Mouse (Mus musculus): ENCODE data around the gene Olfr1341. TPM values are rescaled to one million over a fixed set of nuclear protein-coding genes. Genes with fewer than 3 reads are reported as not detected.

Gene Olfr1341
- total and polyA plus RNA-seq, 3 experiments = not detected

DNA sequence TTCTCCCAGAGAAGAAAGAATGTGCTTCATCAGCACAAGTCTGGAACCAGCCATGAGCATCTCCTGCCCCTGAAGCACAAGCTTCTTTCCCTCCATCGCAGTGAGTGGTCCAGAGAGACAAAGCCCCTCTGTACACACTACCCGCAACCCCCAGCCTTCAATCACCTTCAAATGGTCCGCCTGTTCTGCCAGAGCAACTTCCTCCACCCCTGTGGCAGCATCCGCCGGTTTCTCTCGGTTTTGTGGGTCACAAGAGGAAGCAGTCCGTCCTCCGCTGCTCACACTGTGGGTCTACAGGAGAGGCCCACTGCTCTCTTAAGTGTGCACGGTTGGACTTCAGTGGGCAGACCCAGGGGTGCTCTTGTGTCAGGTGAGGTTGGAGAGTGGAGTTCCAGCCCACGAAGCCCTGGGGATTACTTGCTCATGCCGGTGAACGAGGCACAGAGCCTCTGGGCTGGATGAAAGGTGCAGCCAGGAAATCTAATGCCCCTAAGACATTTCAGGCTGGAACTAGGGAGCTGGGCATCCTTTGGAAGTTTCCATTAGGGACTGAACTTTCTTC lies 10.8 kb upstream of the Olfr1341 start, which contains the start of gene Olfr1342:
Olfr1342 (minus strand) TSS at position 345 of the 562 bp plus-strand sequence.
- no peaks in the 10 kb centered on the region for H3K9me3 ChIP-seq (replicated peaks; ENCODE audit: insufficient read depth, low read length)
- TF ChIP-seq POLR2A (IDR thresholded peaks at IDR 0.05; ENCODE audit: control insufficient read depth in 1 of 2, insufficient read depth in 1 of 2, low read depth in 1 of 2, low read length in 2 of 2, poor library complexity in 1 of 2) = no peak
- TF ChIP-seq TAL1 (IDR thresholded peaks at IDR 0.05; ENCODE audit: low read length) = no peak
- TF ChIP-seq RAD21 (IDR thresholded peaks at IDR 0.05; ENCODE audit: low read depth, low read length) = no peak
- TF ChIP-seq POLR2AphosphoS5 (IDR thresholded peaks at IDR 0.05; ENCODE audit: borderline replicate concordance, low read depth, low read length) = no peak
- no peak for TF ChIP-seq TBP (IDR thresholded peaks at IDR 0.05; ENCODE audit: low read depth, low read length)
- no peaks in the 10 kb centered on the region for H3K36me3 ChIP-seq (ENCODE audit: control insufficient read depth in 1 of 2, insufficient read depth in 2 of 2, low read length in 2 of 2)
- no peak within 1 kb of the TSS for H3K27ac ChIP-seq (ENCODE audit: control insufficient read depth, low read depth, low read length)
- H3K9ac ChIP-seq (ENCODE audit: control insufficient read depth, low read depth, low read length, poor library complexity, severe bottlenecking) = no peak within 1 kb of the TSS
- no peak for DNase-seq (ENCODE audit: low read depth, low spot score)
- H3K4me1 ChIP-seq (ENCODE audit: control insufficient read depth in 1 of 2, insufficient read depth in 2 of 2, low read length in 2 of 2) = no peaks in the 10 kb centered on the region
- no peak within 1 kb of the TSS for H3K4me3 ChIP-seq (ENCODE audit: control insufficient read depth in 1 of 2, insufficient read depth in 1 of 2, low read depth in 2 of 2, low read length in 2 of 2)
- H3K79me2 ChIP-seq (ENCODE audit: control insufficient read depth, insufficient read depth, low read length, poor library complexity) = no peaks in the 10 kb centered on the region
- peaks cover 0 to 11% of the 10 kb centered on the region in 2 experiments for H3K27me3 ChIP-seq (ENCODE audit: control insufficient read depth in 1 of 2, insufficient read depth in 2 of 2, low read length in 2 of 2)

DNA sequence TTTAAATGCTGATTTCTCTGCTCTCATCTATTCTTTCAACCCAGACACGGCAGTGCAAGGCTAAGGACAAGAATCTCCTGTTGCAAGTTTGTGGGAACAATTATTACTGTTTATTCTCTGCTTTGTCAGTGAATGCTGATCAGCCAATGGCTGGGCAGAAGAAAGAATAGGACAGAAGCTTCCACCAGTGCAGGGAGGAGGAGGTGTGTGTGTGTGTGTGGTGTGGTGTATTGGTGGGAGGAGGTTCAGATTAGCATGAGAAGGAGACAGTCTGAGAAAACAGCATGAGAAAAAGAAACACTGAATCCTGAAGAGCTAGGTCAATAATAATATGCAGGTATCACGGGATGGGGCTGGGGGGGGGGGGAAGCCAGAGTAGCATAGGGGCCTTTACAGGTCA lies 9.5 kb upstream of the Olfr1341 start:
- H3K9ac ChIP-seq (ENCODE audit: control insufficient read depth, low read depth, low read length, poor library complexity, severe bottlenecking) = no peak overlapping the region
- no peak for DNase-seq (ENCODE audit: low read depth, low spot score)
- no peaks in the 10 kb centered on the region for H3K4me1 ChIP-seq (ENCODE audit: control insufficient read depth in 1 of 2, insufficient read depth in 2 of 2, low read length in 2 of 2)
- peaks cover 2 to 11% of the 10 kb centered on the region in 2 experiments for H3K27me3 ChIP-seq (ENCODE audit: control insufficient read depth in 1 of 2, insufficient read depth in 2 of 2, low read length in 2 of 2)
- no peak for TF ChIP-seq UBTF (IDR thresholded peaks at IDR 0.05; ENCODE audit: borderline replicate concordance, insufficient read depth, low read depth, low read length)
- TF ChIP-seq POLR2A (IDR thresholded peaks at IDR 0.05; ENCODE audit: control insufficient read depth in 1 of 2, insufficient read depth in 1 of 2, low read depth in 1 of 2, low read length in 2 of 2, poor library complexity in 1 of 2) = no peak
- TF ChIP-seq ZKSCAN1 (IDR thresholded peaks at IDR 0.05; ENCODE audit: low read depth, low read length) = no peak
- no peak for TF ChIP-seq KAT2A (conservative IDR thresholded peaks at IDR 0.05; ENCODE audit: low read depth, low read length)
- no peak for TF ChIP-seq USF1 (IDR thresholded peaks at IDR 0.05; ENCODE audit: low read depth, low read length)
- no peaks in the 10 kb centered on the region for H3K36me3 ChIP-seq (ENCODE audit: control insufficient read depth in 1 of 2, insufficient read depth in 2 of 2, low read length in 2 of 2)
- no peaks in the 10 kb centered on the region for H3K9me3 ChIP-seq (replicated peaks; ENCODE audit: insufficient read depth, low read length)
- H3K79me2 ChIP-seq (ENCODE audit: control insufficient read depth, insufficient read depth, low read length, poor library complexity) = no peaks in the 10 kb centered on the region
- H3K27ac ChIP-seq (ENCODE audit: control insufficient read depth, low read depth, low read length) = no peak overlapping the region
- no peak overlapping the region for H3K4me3 ChIP-seq (ENCODE audit: control insufficient read depth in 1 of 2, insufficient read depth in 1 of 2, low read depth in 2 of 2, low read length in 2 of 2)

DNA sequence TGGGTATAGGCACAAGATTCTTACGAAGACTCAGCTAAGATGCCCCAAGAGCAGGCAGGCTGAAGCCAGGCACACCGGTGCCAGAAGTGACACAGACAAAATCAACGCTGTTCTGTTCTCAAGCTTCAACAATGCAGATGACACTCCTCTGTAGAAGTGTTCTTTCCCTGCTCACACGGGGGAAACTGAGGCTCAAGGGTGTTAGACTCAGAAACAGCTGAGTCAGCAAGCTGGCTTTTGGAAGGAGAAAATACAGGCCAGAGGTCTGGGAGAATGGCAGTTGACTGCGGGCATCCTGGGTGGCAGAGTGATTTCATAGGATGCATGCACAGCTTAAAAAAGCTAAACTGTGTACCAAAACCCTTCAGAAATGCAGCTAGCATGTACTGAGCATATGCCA lies 4.8 kb downstream of the Olfr1341 start:
- no peak overlapping the region for H3K4me3 ChIP-seq (ENCODE audit: control insufficient read depth in 1 of 2, insufficient read depth in 1 of 2, low read depth in 2 of 2, low read length in 2 of 2)

More for the DNA sequence above, 4.8 kb downstream of the Olfr1341 start:
- DNase-seq (ENCODE audit: low read depth, low spot score) = no peak
- Histone ChIP-seq H3K9ac (ENCODE audit: control insufficient read depth, low read depth, low read length, poor library complexity, severe bottlenecking) (no peak overlapping the region), H3K79me2 (ENCODE audit: control insufficient read depth, insufficient read depth, low read length, poor library complexity) (no peaks in the 10 kb centered on the region), H3K27me3 (ENCODE audit: control insufficient read depth in 1 of 2, insufficient read depth in 2 of 2, low read length in 2 of 2) (peaks cover 0 to 7% of the 10 kb centered on the region in 2 experiments; a peak in 1 of 4 replicates), H3K9me3 (replicated peaks; ENCODE audit: insufficient read depth, low read length) (no peaks in the 10 kb centered on the region), H3K27ac (ENCODE audit: control insufficient read depth, low read depth, low read length) (no peak overlapping the region), H3K36me3 (ENCODE audit: control insufficient read depth in 1 of 2, insufficient read depth in 2 of 2, low read length in 2 of 2) (no peaks in the 10 kb centered on the region), H3K4me1 (ENCODE audit: control insufficient read depth in 1 of 2, insufficient read depth in 2 of 2, low read length in 2 of 2) (no peaks in the 10 kb centered on the region)
- no peak for TF ChIP-seq BHLHE40 (IDR thresholded peaks at IDR 0.05; ENCODE audit: borderline replicate concordance, low read depth, low read length)
- peak; percentile 55; the same call in 1 of the 2 replicates for TF ChIP-seq MAFK (IDR thresholded peaks at IDR 0.05; ENCODE audit: borderline replicate concordance, low read depth, low read length)

All from MEL (cell line).